Comparison of ENCODE assay signal across 24 mouse cellular contexts in the genomic region with DNA sequence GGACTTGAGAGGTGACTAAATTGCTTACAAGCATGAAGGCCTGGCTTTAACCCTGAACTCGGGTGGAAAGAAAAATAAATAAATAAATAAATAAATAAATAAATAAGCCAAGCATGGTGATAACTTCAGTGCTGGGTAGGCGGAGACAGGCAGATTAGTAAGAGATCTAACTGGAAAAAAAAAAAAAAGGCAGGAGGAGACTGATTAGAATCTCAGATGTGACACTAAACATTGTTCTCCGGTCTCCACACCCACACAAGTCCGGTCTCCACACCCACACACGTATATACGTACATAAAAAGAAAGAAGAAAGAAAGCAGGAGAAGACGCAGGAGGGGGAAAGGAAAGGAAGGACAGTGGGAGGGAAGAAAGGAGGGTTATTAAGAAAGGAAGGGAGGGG.
A peak's percentile ranks its signal among the peaks of the same experiment; 100 is the strongest.
DNase-seq lines count a peak whose midpoint lies in the region; ATAC-seq and TF ChIP-seq lines count a peak whose summit lies in the region.
"Had no signal": no experiment of that assay in that cellular context is flagged by ENCODE, and none has a peak within 500 bp of the region (broad histone marks: within the 10 kb centered on the region; RNA-seq: fewer than 3 reads in every experiment).

No protein-coding gene starts in this region.

- H3K4me3 ChIP-seq in heart, embryonic 11.5 days (ENCODE audit: low read depth, low read length): no peak overlapping the region
- no peak overlapping the region for H3K4me3 ChIP-seq in heart, embryonic 16.5 days (ENCODE audit: low read length)
- H3K4me3 ChIP-seq in MEL (ENCODE audit: control insufficient read depth in 1 of 2, insufficient read depth in 1 of 2, low read depth in 2 of 2, low read length in 2 of 2): peak overlapping the region; percentile 50 to 69
- no peak overlapping the region for H3K4me3 ChIP-seq in embryonic facial prominence, embryonic 14.5 days (ENCODE audit: low read depth, low read length)
- H3K4me3 ChIP-seq: embryonic facial prominence, embryonic 12.5 days; forebrain, embryonic 10.5 days; gastrocnemius, adult 2 months; heart, adult 2 months; heart, embryonic 10.5 days; hindbrain, embryonic 12.5 days; hindbrain, embryonic 15.5 days had no signal

- WGBS in heart, embryonic 11.5 days (ENCODE audit: insufficient replicate concordance): 71% methylated on average over 7 of the region's 7 CpGs
- WGBS in heart, embryonic 16.5 days: 71% methylated on average over 7 of the region's 7 CpGs
- 72% methylated on average over 7 of the region's 7 CpGs for WGBS in embryonic facial prominence, embryonic 14.5 days

- peak in 1 of 2 experiments; percentile 20; a peak in 1 of 4 replicates for TF ChIP-seq EP300 in MEL (IDR thresholded peaks at IDR 0.05; ENCODE audit: low read depth in 1 of 2, low read length in 2 of 2)

- H3K27me3 ChIP-seq in heart, embryonic 11.5 days (ENCODE audit: control insufficient read depth, insufficient read depth, low read length): no peaks in the 10 kb centered on the region
- H3K27me3 ChIP-seq in heart, embryonic 16.5 days (ENCODE audit: control insufficient read depth, insufficient read depth, low read length): no peaks in the 10 kb centered on the region
- H3K27me3 ChIP-seq in MEL (ENCODE audit: control insufficient read depth in 1 of 2, insufficient read depth in 2 of 2, low read length in 2 of 2): no peaks in the 10 kb centered on the region
- H3K27me3 ChIP-seq in embryonic facial prominence, embryonic 14.5 days (replicated peaks; ENCODE audit: control insufficient read depth, insufficient read depth, low read length): no peaks in the 10 kb centered on the region
- H3K27me3 ChIP-seq: embryonic facial prominence, embryonic 12.5 days; hindbrain, embryonic 12.5 days; hindbrain, embryonic 15.5 days; Patski had no signal

- no peaks in the 10 kb centered on the region for H3K79me2 ChIP-seq in MEL (ENCODE audit: control insufficient read depth, insufficient read depth, low read length, poor library complexity)

- DNase-seq in heart, postnatal 4 days: no peak
- no peak for DNase-seq in heart, adult 18-20 months
- peak; percentile 65 for DNase-seq in MEL (ENCODE audit: low read depth, low spot score)
- DNase-seq in embryonic facial prominence, embryonic 14.5 days (ENCODE audit: low spot score): no peak
- no peak for DNase-seq in gastrocnemius, postnatal 36 days
- DNase-seq: adrenal gland, postnatal 10 days; adrenal gland, postnatal 36 days; cerebellum, adult 18-20 months; cerebellum, adult 9-10 months; cerebellum, postnatal 14 days; forebrain, postnatal 0 days; gastrocnemius, adult 2 months; gastrocnemius, postnatal 14 days; heart, adult 2 months had no signal

- H3K27ac ChIP-seq in heart, embryonic 11.5 days (ENCODE audit: low read depth, low read length): no peak overlapping the region
- H3K27ac ChIP-seq in heart, embryonic 16.5 days (ENCODE audit: low read length): no peak overlapping the region
- peak overlapping the region; percentile 23 for H3K27ac ChIP-seq in MEL (ENCODE audit: control insufficient read depth, low read depth, low read length)
- no peak overlapping the region for H3K27ac ChIP-seq in embryonic facial prominence, embryonic 14.5 days (replicated peaks; ENCODE audit: low read depth, low read length)
- H3K27ac ChIP-seq: embryonic facial prominence, embryonic 12.5 days; forebrain, embryonic 10.5 days; gastrocnemius, adult 2 months; heart, adult 2 months; heart, embryonic 10.5 days; hindbrain, embryonic 12.5 days; hindbrain, embryonic 15.5 days had no signal

- intact Hi-C loops in gastrocnemius, postnatal 36 days (cut with DNase I): no loop called here

- TF ChIP-seq RAD21 in MEL (IDR thresholded peaks at IDR 0.05; ENCODE audit: low read depth, low read length): no peak

- no peak for TF ChIP-seq POLR2A in MEL (IDR thresholded peaks at IDR 0.05; ENCODE audit: control insufficient read depth in 1 of 2, insufficient read depth in 1 of 2, low read depth in 1 of 2, low read length in 2 of 2, poor library complexity in 1 of 2)

- peak overlapping the region; percentile 24; the same call in 1 of the 2 replicates for H3K4me2 ChIP-seq in heart, embryonic 11.5 days
- H3K4me2 ChIP-seq in heart, embryonic 16.5 days (ENCODE audit: low read depth, low read length): peak overlapping the region; percentile 7
- H3K4me2 ChIP-seq in embryonic facial prominence, embryonic 14.5 days (ENCODE audit: low read depth, low read length): 0 out of 2 replicates have a peak overlapping the region, but pooled peaks have one; percentile 3
- H3K4me2 ChIP-seq: embryonic facial prominence, embryonic 12.5 days; hindbrain, embryonic 12.5 days; hindbrain, embryonic 15.5 days had no signal

- no peak for TF ChIP-seq CTCF in MEL (IDR thresholded peaks at IDR 0.05 in 2 of 3, conservative IDR thresholded peaks at IDR 0.05 in 1 of 3; ENCODE audit: control insufficient read depth in 1 of 3, insufficient read depth in 1 of 3, low read depth in 2 of 3, low read length in 3 of 3, poor library complexity in 1 of 3, severe bottlenecking in 1 of 3)

- H3K4me1 ChIP-seq in heart, embryonic 11.5 days (ENCODE audit: control insufficient read depth, insufficient read depth, low read length): peaks cover 3% of the 10 kb centered on the region; the same call in 1 of the 2 replicates
- peaks cover 22% of the 10 kb centered on the region for H3K4me1 ChIP-seq in heart, embryonic 16.5 days (ENCODE audit: control insufficient read depth, insufficient read depth, low read length)
- peaks cover 7 to 22% of the 10 kb centered on the region in 2 experiments for H3K4me1 ChIP-seq in MEL (ENCODE audit: control insufficient read depth in 1 of 2, insufficient read depth in 2 of 2, low read length in 2 of 2)
- H3K4me1 ChIP-seq in embryonic facial prominence, embryonic 14.5 days (ENCODE audit: control insufficient read depth, insufficient read depth, low read length): no peaks in the 10 kb centered on the region
- H3K4me1 ChIP-seq: hindbrain, embryonic 15.5 days had no signal

- ATAC-seq in heart, embryonic 11.5 days (replicated peaks; ENCODE audit: insufficient number of reproducible peaks, low FRiP score, low TSS enrichment): no peak
- ATAC-seq in heart, embryonic 16.5 days (replicated peaks; ENCODE audit: extremely low read depth, insufficient read depth, low FRiP score): no peak
- no peak for ATAC-seq in embryonic facial prominence, embryonic 14.5 days (ENCODE audit: low read depth)
- ATAC-seq: forebrain, embryonic 14.5 days; forebrain, postnatal 0 days; intestine, postnatal 0 days; Patski had no signal

- no peaks in the 10 kb centered on the region for H3K36me3 ChIP-seq in heart, embryonic 11.5 days (ENCODE audit: control insufficient read depth, insufficient read depth, low read length)
- no peaks in the 10 kb centered on the region for H3K36me3 ChIP-seq in heart, embryonic 16.5 days (ENCODE audit: control insufficient read depth, insufficient read depth)
- peaks cover 0 to 20% of the 10 kb centered on the region in 2 experiments; a peak in 2 of 4 replicates for H3K36me3 ChIP-seq in MEL (ENCODE audit: control insufficient read depth in 1 of 2, insufficient read depth in 2 of 2, low read length in 2 of 2)
- H3K36me3 ChIP-seq in embryonic facial prominence, embryonic 14.5 days (ENCODE audit: control insufficient read depth, insufficient read depth, low read length): no peaks in the 10 kb centered on the region
- H3K36me3 ChIP-seq: embryonic facial prominence, embryonic 12.5 days; forebrain, embryonic 10.5 days; heart, embryonic 10.5 days; hindbrain, embryonic 12.5 days; hindbrain, embryonic 15.5 days had no signal

- H3K9ac ChIP-seq in heart, embryonic 11.5 days (ENCODE audit: low read depth, low read length): no peak overlapping the region
- no peak overlapping the region for H3K9ac ChIP-seq in heart, embryonic 16.5 days (ENCODE audit: low read length)
- H3K9ac ChIP-seq in MEL (ENCODE audit: control insufficient read depth, low read depth, low read length, poor library complexity, severe bottlenecking): peak overlapping the region; percentile 39
- H3K9ac ChIP-seq in embryonic facial prominence, embryonic 14.5 days (ENCODE audit: low read depth, low read length): no peak overlapping the region
- H3K9ac ChIP-seq: embryonic facial prominence, embryonic 12.5 days; forebrain, postnatal 0 days; hindbrain, embryonic 12.5 days; hindbrain, embryonic 15.5 days had no signal

- H3K9me3 ChIP-seq in heart, embryonic 11.5 days (replicated peaks; ENCODE audit: control insufficient read depth, low read length): no peaks in the 10 kb centered on the region
- H3K9me3 ChIP-seq in heart, embryonic 16.5 days (replicated peaks; ENCODE audit: control insufficient read depth, low read length): no peaks in the 10 kb centered on the region
- H3K9me3 ChIP-seq in MEL (replicated peaks; ENCODE audit: insufficient read depth, low read length): no peaks in the 10 kb centered on the region
- H3K9me3 ChIP-seq in embryonic facial prominence, embryonic 14.5 days (ENCODE audit: control insufficient read depth, low read length): no peaks in the 10 kb centered on the region
- H3K9me3 ChIP-seq: embryonic facial prominence, embryonic 12.5 days; forebrain, embryonic 10.5 days; heart, embryonic 10.5 days; hindbrain, embryonic 12.5 days; hindbrain, embryonic 15.5 days had no signal

TF ChIP-seq in MEL, 35 proteins besides CTCF, POLR2A, EP300 and RAD21:
- TF ChIP-seq ZNF384 (IDR thresholded peaks at IDR 0.05; ENCODE audit: low read depth, low read length): peak; percentile 94
- no peak for TF ChIP-seq MXI1 (IDR thresholded peaks at IDR 0.05; ENCODE audit: low read depth, low read length)
- peak; percentile 60 for TF ChIP-seq GATA1 (IDR thresholded peaks at IDR 0.05; ENCODE audit: low read depth, low read length)
- no peak for TF ChIP-seq MYC (IDR thresholded peaks at IDR 0.05; ENCODE audit: low read depth, low read length)
- TF ChIP-seq POLR2AphosphoS2 (IDR thresholded peaks at IDR 0.05; ENCODE audit: low read length): no peak

Comparison
In these comparisons a context has a peak if more than half of its experiments do, and no peak if none do; other contexts are left out.
1. H3K4me3 ChIP-seq: peak in MEL (2 of 2); none in heart, embryonic 11.5 days (single experiment), heart, embryonic 16.5 days (single experiment) and embryonic facial prominence, embryonic 14.5 days (single experiment).
2. Peak in every context shown above with its lines, with median percentiles within 50 percentile points of each other: H3K4me2 ChIP-seq.